9 mouse cellular contexts compared by ENCODE assay signal in the genomic region with DNA sequence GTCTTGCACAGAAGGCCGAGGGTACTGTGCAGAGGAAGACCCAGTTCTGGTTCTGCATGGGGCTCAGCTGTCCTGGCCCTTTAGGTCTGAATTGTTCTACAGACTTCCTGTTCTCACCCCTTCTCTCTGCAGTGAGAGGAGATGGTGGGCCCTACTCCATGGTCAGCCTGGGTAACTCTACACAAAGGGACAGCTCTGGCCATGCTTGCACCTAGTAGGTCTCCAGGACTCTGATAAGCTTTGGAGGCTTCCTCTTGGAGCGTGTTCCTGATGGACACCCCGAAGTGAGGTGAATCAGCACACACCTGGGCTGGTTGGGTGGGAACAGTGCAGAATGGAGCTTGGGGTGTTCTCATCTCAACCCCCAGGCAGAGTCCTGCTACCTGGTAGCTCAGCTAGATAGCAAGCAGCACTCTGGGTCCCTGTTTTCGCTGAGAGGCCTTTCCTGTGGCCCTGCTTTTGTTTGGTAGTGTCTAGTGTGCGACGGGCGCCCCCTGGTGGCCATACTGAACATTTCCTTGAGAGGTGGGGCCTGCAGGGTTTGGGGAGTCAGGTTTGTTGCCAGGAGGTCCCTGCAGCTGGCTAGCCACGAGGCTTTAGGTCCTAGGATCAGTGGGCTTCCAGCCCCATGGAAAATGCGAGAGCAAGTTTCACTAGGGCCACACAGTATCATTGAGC. TPM values are rescaled to one million over a fixed set of nuclear protein-coding genes. Genes with fewer than 3 reads are reported as not detected.
DNase-seq lines count a peak whose midpoint lies in the region; ATAC-seq lines count a peak whose summit lies in the region.
"Had no signal": no experiment of that assay in that cellular context is flagged by ENCODE, and none has a peak within 500 bp of the region (broad histone marks: within the 10 kb centered on the region; RNA-seq: fewer than 3 reads in every experiment).

No protein-coding gene starts in this region.

- H3K4me3 ChIP-seq in heart, embryonic 13.5 days = no peak overlapping the region
- H3K4me3 ChIP-seq in kidney, embryonic 16.5 days (ENCODE audit: low read length) = no peak overlapping the region
- H3K4me3 ChIP-seq: embryonic facial prominence, embryonic 15.5 days had no signal

- DNase-seq in CD4-positive helper T cell, adult 2 months (ENCODE audit: low read depth, low spot score) = peak; percentile 79
- peak; percentile 83 for DNase-seq in brain, adult 2 months (ENCODE audit: low read depth, low spot score)
- DNase-seq in liver = peak; percentile 78
- peak; percentile 88 for DNase-seq in naive thymus-derived CD4-positive, alpha-beta T cell, adult 2 months (ENCODE audit: low read depth)
- peak; percentile 68 to 89 for DNase-seq in spleen, postnatal 4 days (ENCODE audit: low spot score in 2 of 2)

- H3K4me2 ChIP-seq in heart, embryonic 13.5 days = no peak overlapping the region
- no peak overlapping the region for H3K4me2 ChIP-seq in kidney, embryonic 16.5 days (replicated peaks; ENCODE audit: low read depth, low read length)
- H3K4me2 ChIP-seq: embryonic facial prominence, embryonic 15.5 days had no signal

- peak; percentile 60 for ATAC-seq in erythroblast, adult 5-6 weeks (replicated peaks; ENCODE audit: low FRiP score, poor library complexity, severe bottlenecking)
- ATAC-seq in heart, embryonic 13.5 days (ENCODE audit: extremely low read depth, insufficient number of reproducible peaks, low FRiP score, low TSS enrichment) = peak; percentile 40; the same call in 1 of the 2 replicates
- peak; percentile 84 for ATAC-seq in kidney, embryonic 16.5 days (ENCODE audit: low FRiP score, low TSS enrichment)

- no peaks in the 10 kb centered on the region for H3K9me3 ChIP-seq in heart, embryonic 13.5 days
- H3K9me3 ChIP-seq in kidney, embryonic 16.5 days (ENCODE audit: low read length) = no peaks in the 10 kb centered on the region
- H3K9me3 ChIP-seq: embryonic facial prominence, embryonic 15.5 days had no signal

- H3K27me3 ChIP-seq in heart, embryonic 13.5 days (replicated peaks) = no peaks in the 10 kb centered on the region
- no peaks in the 10 kb centered on the region for H3K27me3 ChIP-seq in kidney, embryonic 16.5 days (ENCODE audit: insufficient read depth, low read length)

- 24% methylated on average over 9 of the region's 9 CpGs for WGBS in heart, embryonic 13.5 days
- WGBS in kidney, embryonic 16.5 days = 30% methylated on average over 9 of the region's 9 CpGs

- peak overlapping the region; percentile 59; the same call in 1 of the 2 replicates for H3K27ac ChIP-seq in heart, embryonic 13.5 days (replicated peaks)
- no peak overlapping the region for H3K27ac ChIP-seq in kidney, embryonic 16.5 days (ENCODE audit: low read length)
- H3K27ac ChIP-seq: embryonic facial prominence, embryonic 15.5 days had no signal

- H3K36me3 ChIP-seq in heart, embryonic 13.5 days = no peaks in the 10 kb centered on the region
- no peaks in the 10 kb centered on the region for H3K36me3 ChIP-seq in kidney, embryonic 16.5 days (ENCODE audit: insufficient read depth, low read length)
- H3K36me3 ChIP-seq: embryonic facial prominence, embryonic 15.5 days had no signal

- H3K9ac ChIP-seq in heart, embryonic 13.5 days = peak overlapping the region; percentile 61
- peak overlapping the region; percentile 35 for H3K9ac ChIP-seq in kidney, embryonic 16.5 days (replicated peaks; ENCODE audit: low read length)
- H3K9ac ChIP-seq: embryonic facial prominence, embryonic 15.5 days had no signal

- peaks cover 49% of the 10 kb centered on the region for H3K4me1 ChIP-seq in heart, embryonic 13.5 days
- H3K4me1 ChIP-seq in kidney, embryonic 16.5 days (ENCODE audit: insufficient read depth, low read length) = peaks cover 3% of the 10 kb centered on the region
- H3K4me1 ChIP-seq: embryonic facial prominence, embryonic 15.5 days had no signal

RNA-seq across cellular contexts. Expression of a gene that starts 12.5 kb away (rescaled TPM):
- not detected in 2 replicates for total RNA-seq in erythroblast, adult 5-6 weeks (2015; ENCODE audit: low replicate concordance)
- not detected in 2 replicates for total RNA-seq in erythroblast, adult 5-6 weeks (2017; ENCODE audit: low replicate concordance)
- polyA plus RNA-seq in heart, embryonic 13.5 days (2015; fragmentation: Nextera tagmentation; extraction: Ambion mirVana) = 11.8 and 14.7 TPM in 2 replicates
- 3.9 and 4.6 TPM in 2 replicates for polyA plus RNA-seq in kidney, embryonic 16.5 days (2015; fragmentation: Nextera tagmentation; extraction: Ambion mirVana)
- polyA plus RNA-seq: embryonic facial prominence, embryonic 15.5 days had no signal

RNA-seq across cellular contexts. Expression of a gene that starts 57.3 kb away (rescaled TPM):
- total RNA-seq in erythroblast, adult 5-6 weeks (2015; ENCODE audit: low replicate concordance) = not detected in 2 replicates
- not detected in 2 replicates for total RNA-seq in erythroblast, adult 5-6 weeks (2017; ENCODE audit: low replicate concordance)
- polyA plus RNA-seq in heart, embryonic 13.5 days (2015; fragmentation: Nextera tagmentation; extraction: Ambion mirVana) = 0.05 and 0.08 TPM in 2 replicates
- 1.5 and 1.6 TPM in 2 replicates for polyA plus RNA-seq in kidney, embryonic 16.5 days (2015; fragmentation: Nextera tagmentation; extraction: Ambion mirVana)
